Mouse (Mus musculus): ENCODE results near the gene Chmp4b. TPM values are rescaled to one million over a fixed set of nuclear protein-coding genes. Genes with fewer than 3 reads are reported as not detected.

Gene Chmp4b
- polyA plus RNA-seq, 1 experiment from 2014 or later = 29.3 TPM

DNA sequence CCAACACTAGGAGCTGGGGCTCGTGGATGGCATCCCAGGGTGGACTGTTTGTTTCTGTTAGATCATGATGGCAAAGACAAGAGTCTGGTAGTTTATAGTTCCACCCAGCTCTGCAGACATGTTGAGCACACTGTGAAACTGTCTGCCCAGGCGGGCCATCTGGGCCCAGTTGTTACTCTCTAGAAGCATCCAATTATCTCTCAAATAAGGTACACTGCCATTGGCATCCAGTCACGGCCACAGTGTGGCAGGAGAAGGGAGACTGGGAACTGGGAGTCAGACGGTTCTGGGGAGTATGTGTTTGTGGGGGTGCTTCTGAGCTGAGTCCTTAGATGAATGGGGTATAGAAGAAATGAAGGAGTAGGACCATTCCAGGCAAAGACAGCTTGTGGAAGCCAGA, 18.6 kb downstream of the Chmp4b start:
- no peaks in the 10 kb centered on the region for H3K9me3 ChIP-seq
- H3K27me3 ChIP-seq = no peaks in the 10 kb centered on the region
- H3K4me2 ChIP-seq (replicated peaks) = no peak overlapping the region
- peaks cover 18% of the 10 kb centered on the region; the same call in 1 of the 2 replicates for H3K36me3 ChIP-seq
- H3K9ac ChIP-seq = no peak overlapping the region
- ATAC-seq (ENCODE audit: insufficient number of reproducible peaks, insufficient read depth, low FRiP score, low TSS enrichment) = no peak
- H3K27ac ChIP-seq = no peak overlapping the region
- WGBS = 75% methylated on average over 4 of the region's 4 CpGs
- H3K4me1 ChIP-seq = peaks cover 20% of the 10 kb centered on the region
- H3K4me3 ChIP-seq = no peak overlapping the region

DNA sequence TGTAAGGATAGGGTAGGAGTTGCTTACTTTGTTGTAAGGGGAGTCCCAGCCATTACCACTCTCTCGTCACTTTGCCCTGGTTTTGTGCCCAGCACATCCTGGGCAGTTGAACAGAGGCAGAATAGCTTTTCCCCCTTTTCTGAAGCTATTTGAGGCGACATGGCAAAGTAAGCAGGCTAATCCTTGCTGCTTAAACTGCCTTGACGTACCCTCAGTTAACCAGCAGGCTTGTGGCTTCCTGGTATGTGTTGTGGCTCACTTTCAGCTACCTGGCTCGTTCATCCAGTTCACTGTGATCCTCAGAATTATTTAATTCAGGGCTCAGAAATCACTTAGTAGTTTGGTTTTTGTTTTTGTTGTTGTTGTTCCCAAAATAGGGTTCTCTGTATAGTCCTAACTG, 19.2 kb downstream of the Chmp4b start:
- Histone ChIP-seq H3K36me3 (peaks cover 14% of the 10 kb centered on the region; the same call in 1 of the 2 replicates), H3K4me2 (replicated peaks) (no peak overlapping the region), H3K27ac (no peak overlapping the region), H3K9ac (no peak overlapping the region), H3K27me3 (no peaks in the 10 kb centered on the region), H3K9me3 (no peaks in the 10 kb centered on the region), H3K4me3 (no peak overlapping the region), H3K4me1 (peaks cover 20% of the 10 kb centered on the region)
- 78% methylated on average over 4 of the region's 4 CpGs for WGBS
- ATAC-seq (ENCODE audit: insufficient number of reproducible peaks, insufficient read depth, low FRiP score, low TSS enrichment) = no peak

DNA sequence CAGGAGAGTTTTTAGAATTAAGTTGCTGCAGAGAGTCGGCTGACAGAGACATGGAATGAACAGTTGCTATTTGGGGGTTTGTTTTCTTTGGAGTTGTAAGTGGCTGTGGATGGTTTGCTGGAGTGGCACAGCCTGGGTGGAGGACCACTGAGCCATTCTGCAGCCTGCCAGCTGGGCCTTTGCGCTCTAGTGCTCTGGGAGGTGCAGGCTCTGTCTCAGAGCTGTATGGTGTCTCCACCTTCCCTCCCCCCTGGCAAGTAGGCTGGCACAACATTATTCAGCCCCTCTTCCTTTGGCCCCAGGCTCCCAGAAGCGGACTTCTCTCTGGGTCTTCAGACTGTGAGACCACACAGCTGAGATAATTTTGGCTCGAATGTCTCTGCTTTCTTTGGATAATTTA, 22.5 kb downstream of the Chmp4b start:
- ATAC-seq (ENCODE audit: insufficient number of reproducible peaks, insufficient read depth, low FRiP score, low TSS enrichment) = no peak
- WGBS = 42% methylated on average over 4 of the region's 4 CpGs
- peak overlapping the region; percentile 66; the same call in 1 of the 2 replicates for H3K27ac ChIP-seq

DNA sequence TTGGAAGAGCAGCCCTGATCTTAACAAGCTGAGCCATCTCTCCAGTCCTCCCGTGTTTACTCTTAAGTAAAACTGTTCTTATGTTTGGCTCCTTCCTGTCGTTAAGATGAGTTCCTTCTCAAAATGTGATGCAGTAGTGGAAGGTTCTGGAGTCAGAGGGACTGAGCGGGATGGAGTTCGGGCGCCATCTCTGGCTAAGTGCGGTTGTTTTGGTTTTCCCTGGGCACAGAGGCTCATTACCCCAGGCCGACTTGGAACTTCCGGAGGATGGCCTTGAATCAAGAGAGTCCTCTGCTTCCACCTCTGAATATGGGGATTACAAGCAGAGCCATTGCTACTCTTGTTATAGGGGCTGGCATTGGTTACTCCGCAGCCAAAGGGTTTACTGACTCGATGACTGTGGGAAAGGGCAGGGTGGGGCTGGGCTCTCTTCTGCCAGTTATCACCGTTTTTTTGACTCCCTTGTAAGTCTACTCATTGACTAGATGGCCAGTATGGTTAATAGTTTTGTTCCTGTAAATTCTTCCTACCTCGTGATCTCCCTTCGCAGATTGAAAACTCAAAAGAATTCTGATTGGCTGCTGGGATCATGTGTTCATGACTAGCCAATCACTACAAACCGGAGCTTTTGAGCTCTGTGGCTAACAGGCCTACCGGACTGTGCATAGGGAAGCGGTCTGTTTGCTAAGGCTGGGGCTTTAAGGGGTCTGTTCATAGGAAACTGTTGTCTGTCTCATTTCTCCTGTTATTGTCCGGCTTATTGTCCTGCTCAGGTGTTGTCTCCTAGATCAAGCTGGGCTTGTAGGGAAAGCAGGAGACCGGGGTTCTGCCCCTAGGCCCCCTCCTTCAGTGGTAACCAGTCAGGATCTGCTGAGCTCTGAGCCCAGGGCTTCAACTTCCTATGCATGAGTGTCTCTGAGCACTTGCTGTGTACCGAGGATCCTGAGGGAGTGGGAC, 25.4 kb downstream of the Chmp4b start:
- Histone ChIP-seq H3K4me3 (no peak overlapping the region), H3K27ac (peak overlapping the region; percentile 86), H3K9me3 (no peaks in the 10 kb centered on the region), H3K9ac (no peak overlapping the region), H3K4me1 (peaks cover 31% of the 10 kb centered on the region), H3K27me3 (no peaks in the 10 kb centered on the region), H3K36me3 (0 out of 2 replicates have a peak, but pooled peaks cover 8% of the 10 kb centered on the region), H3K4me2 (replicated peaks) (peak overlapping the region; percentile 21)
- WGBS = 68% methylated on average over 19 of the region's 19 CpGs
- no peak for ATAC-seq (ENCODE audit: insufficient number of reproducible peaks, insufficient read depth, low FRiP score, low TSS enrichment)

More for the DNA sequence above, 22.5 kb downstream of the Chmp4b start:
- Histone ChIP-seq H3K4me3 (no peak overlapping the region), H3K36me3 (0 out of 2 replicates have a peak, but pooled peaks cover 13% of the 10 kb centered on the region), H3K9ac (no peak overlapping the region), H3K4me2 (replicated peaks) (no peak overlapping the region), H3K4me1 (peaks cover 30% of the 10 kb centered on the region), H3K9me3 (no peaks in the 10 kb centered on the region), H3K27me3 (no peaks in the 10 kb centered on the region)

DNA sequence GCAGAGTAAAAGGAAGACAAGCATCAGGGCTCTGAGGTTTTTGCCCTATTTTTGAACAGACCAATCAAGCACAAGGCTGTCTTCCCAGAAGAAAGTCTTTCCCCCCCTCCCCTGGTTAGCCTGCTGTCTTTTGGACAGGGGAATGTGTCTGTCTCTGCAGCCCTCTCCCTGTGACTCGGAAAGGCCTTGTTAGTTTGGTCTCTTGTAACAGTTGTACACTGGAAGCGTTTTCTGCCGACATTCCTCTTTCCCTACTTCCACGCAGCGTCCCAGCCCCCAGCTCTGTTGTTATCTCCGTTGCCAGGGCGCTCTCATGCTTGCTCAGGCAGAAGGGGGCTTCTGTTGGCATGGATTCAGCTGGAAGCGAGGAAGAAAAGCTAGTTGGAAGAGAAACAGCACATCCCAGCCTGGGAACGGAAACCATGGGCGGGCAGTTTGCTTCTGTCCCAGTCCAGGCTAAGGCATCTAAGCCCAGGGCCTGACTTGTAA, 26.2 kb downstream of the Chmp4b start:
- Histone ChIP-seq H3K4me2 (replicated peaks) (peak overlapping the region; percentile 21), H3K9ac (no peak overlapping the region), H3K4me1 (peaks cover 33% of the 10 kb centered on the region), H3K36me3 (0 out of 2 replicates have a peak, but pooled peaks cover 5% of the 10 kb centered on the region), H3K9me3 (no peaks in the 10 kb centered on the region), H3K27me3 (no peaks in the 10 kb centered on the region), H3K4me3 (no peak overlapping the region), H3K27ac (peak overlapping the region; percentile 86)
- peak; percentile 44; the same call in 1 of the 2 replicates for ATAC-seq (ENCODE audit: insufficient number of reproducible peaks, insufficient read depth, low FRiP score, low TSS enrichment)
- 45% methylated on average over 10 of the region's 10 CpGs for WGBS

DNA sequence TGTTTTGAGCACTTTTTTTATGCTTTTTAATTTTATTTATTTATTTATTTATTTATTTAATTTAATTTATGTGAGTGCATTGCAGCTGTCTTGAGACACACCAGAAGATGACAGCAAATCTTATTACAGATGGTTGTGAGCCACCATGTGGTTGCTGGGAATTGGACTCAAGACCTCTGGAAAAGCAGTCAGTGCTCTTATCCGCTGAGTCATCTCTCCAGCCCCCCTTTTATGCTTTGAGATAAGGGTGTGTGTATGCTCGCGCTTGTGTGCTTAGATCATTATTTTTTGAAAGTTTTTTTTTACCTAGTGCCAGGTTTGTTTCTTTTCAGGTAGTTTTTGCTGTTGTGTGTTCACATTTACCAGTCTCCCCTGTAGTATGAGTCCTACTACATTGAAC, 27.5 kb downstream of the Chmp4b start:
- Histone ChIP-seq H3K36me3 (0 out of 2 replicates have a peak, but pooled peaks cover 4% of the 10 kb centered on the region), H3K4me3 (no peak overlapping the region), H3K9ac (no peak overlapping the region), H3K4me1 (peaks cover 32% of the 10 kb centered on the region), H3K27ac (no peak overlapping the region), H3K9me3 (no peaks in the 10 kb centered on the region), H3K4me2 (replicated peaks) (no peak overlapping the region), H3K27me3 (no peaks in the 10 kb centered on the region)
- WGBS = 94% methylated on average over 3 of the region's 3 CpGs
- no peak for ATAC-seq (ENCODE audit: insufficient number of reproducible peaks, insufficient read depth, low FRiP score, low TSS enrichment)

DNA sequence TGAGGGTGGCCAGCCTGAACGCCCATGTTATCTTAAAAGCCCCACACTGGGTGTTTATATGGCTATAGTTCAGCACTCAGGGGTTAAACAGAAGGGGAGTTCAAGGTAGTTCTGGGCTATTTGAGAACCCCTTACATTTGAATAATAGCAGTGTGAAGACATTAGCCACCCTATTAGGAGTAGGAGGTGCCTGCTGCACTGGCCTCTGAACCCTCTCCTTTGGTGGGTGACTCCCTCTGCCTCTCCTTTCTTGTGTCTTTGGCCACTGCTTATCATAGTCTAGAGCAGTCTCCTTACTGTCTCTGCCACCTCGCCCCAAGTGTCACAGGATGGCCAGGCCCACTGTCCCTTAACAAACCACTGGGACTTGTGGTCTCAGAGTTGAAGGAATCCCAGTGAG, 28.8 kb downstream of the Chmp4b start:
- Histone ChIP-seq H3K36me3 (0 out of 2 replicates have a peak, but pooled peaks cover 13% of the 10 kb centered on the region), H3K4me3 (no peak overlapping the region), H3K9ac (no peak overlapping the region), H3K4me2 (replicated peaks) (no peak overlapping the region), H3K27me3 (no peaks in the 10 kb centered on the region), H3K27ac (no peak overlapping the region), H3K9me3 (no peaks in the 10 kb centered on the region), H3K4me1 (peaks cover 23% of the 10 kb centered on the region)
- no peak for ATAC-seq (ENCODE audit: insufficient number of reproducible peaks, insufficient read depth, low FRiP score, low TSS enrichment)
- WGBS = 94% methylated on average over 2 of the region's 2 CpGs

DNA sequence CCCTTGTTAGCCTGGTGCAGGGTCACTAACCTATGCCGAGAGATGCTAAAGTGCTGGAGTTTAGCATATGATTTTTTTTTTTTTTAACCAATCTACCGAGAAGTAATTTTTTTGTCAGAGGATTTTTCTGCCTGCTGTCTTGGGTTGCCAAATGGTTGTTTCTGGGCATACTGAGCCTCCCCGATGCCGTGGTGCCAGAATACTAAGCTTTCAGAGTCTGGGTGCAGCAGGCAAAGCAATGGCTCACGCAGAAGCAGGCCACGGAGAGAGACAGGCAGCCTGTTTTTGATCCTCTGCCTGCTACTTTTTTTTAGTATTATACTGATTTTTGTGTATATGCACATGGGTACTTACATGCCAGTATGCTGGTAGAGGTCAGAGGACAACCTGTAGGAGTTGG, 29.4 kb downstream of the Chmp4b start:
- Histone ChIP-seq H3K4me2 (replicated peaks) (no peak overlapping the region), H3K4me1 (peaks cover 23% of the 10 kb centered on the region), H3K27ac (no peak overlapping the region), H3K9me3 (no peaks in the 10 kb centered on the region), H3K27me3 (no peaks in the 10 kb centered on the region), H3K36me3 (0 out of 2 replicates have a peak, but pooled peaks cover 13% of the 10 kb centered on the region), H3K9ac (no peak overlapping the region), H3K4me3 (no peak overlapping the region)
- 90% methylated on average over 6 of the region's 6 CpGs for WGBS
- no peak for ATAC-seq (ENCODE audit: insufficient number of reproducible peaks, insufficient read depth, low FRiP score, low TSS enrichment)

DNA sequence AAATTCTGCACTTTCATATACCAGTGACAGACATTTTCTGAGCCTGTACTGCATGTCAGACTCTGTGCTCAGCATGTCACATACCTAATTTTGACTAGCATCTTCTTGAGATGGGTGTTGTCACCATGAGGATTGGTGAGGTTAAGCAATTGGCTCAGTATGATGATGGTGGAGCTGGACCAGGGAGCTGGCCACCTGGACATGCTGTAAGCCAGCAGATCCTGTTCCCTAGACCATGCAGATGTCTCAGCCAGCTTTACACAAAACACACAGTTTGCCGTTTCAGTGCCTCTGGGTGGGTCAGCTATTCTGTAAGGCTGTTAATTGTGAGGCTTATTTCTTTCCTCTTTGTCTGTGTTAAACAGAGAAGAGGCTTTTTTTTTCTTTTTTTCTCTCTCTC, 31.2 kb downstream of the Chmp4b start:
- Histone ChIP-seq H3K9me3 (no peaks in the 10 kb centered on the region), H3K27ac (no peak overlapping the region), H3K9ac (no peak overlapping the region), H3K27me3 (no peaks in the 10 kb centered on the region), H3K4me2 (replicated peaks) (no peak overlapping the region), H3K4me3 (no peak overlapping the region), H3K36me3 (0 out of 2 replicates have a peak, but pooled peaks cover 13% of the 10 kb centered on the region), H3K4me1 (peaks cover 12% of the 10 kb centered on the region)
- ATAC-seq (ENCODE audit: insufficient number of reproducible peaks, insufficient read depth, low FRiP score, low TSS enrichment) = no peak
- WGBS = 43% methylated on average over 1 of the region's 1 CpGs

DNA sequence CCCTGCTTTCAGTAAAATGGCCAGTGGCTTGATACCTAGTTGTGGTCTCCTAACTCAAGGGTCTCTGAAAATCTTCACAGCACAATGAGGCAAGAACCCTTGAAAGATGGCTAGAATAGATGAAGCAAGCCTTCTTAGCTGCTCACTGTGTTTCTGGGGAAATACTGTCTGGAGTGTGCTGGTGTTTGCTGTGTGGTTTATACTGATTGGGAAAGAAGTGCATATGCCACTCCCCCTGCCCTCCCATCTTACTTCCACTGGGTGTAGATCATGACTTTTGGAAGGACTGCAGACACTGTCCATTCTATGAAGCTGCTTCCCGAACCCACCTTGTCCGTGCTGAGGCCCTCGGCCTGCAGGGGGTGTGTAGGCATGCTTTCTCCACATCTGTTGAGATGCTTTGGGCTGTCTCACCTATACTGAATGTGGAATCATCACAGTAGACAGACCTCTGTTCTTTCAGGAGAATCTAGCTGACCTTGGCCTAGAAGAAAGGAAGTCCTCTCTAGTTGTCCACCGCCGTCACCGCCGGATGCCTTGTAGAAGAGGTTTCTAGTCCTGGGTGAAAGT, 33.5 kb downstream of the Chmp4b start:
- H3K4me2 ChIP-seq (replicated peaks) = no peak overlapping the region
- H3K4me1 ChIP-seq = 0 out of 2 replicates have a peak, but pooled peaks cover 10% of the 10 kb centered on the region
- H3K9me3 ChIP-seq = no peaks in the 10 kb centered on the region
- no peak overlapping the region for H3K4me3 ChIP-seq
- H3K9ac ChIP-seq = no peak overlapping the region
- WGBS = 95% methylated on average over 7 of the region's 7 CpGs
- no peak overlapping the region for H3K27ac ChIP-seq
- ATAC-seq (ENCODE audit: insufficient number of reproducible peaks, insufficient read depth, low FRiP score, low TSS enrichment) = no peak
- no peaks in the 10 kb centered on the region for H3K27me3 ChIP-seq
- peaks cover 17% of the 10 kb centered on the region for H3K36me3 ChIP-seq

DNA sequence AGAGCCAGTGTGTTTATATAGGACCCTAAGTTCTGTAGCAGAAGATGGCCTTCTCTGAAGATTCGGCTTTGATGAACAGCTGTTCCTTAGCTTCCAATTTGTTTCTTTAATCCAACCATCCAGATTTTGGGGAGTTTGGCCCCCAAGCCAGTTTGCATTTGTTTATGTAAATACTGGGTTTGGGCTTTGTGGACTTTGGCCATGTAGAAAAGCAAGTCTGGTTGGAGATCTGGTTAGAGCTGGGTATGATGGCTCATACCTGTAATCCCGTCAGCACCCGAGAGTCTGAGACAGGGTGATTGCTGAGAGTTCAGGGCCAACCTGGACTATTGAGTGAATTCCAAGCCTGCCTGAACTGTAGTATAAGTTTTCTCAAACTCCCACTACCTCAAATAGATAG, 34.3 kb downstream of the Chmp4b start:
- no peak for ATAC-seq (ENCODE audit: insufficient number of reproducible peaks, insufficient read depth, low FRiP score, low TSS enrichment)
- Histone ChIP-seq H3K36me3 (peaks cover 24% of the 10 kb centered on the region), H3K4me3 (no peak overlapping the region), H3K4me1 (0 out of 2 replicates have a peak, but pooled peaks cover 6% of the 10 kb centered on the region), H3K27ac (no peak overlapping the region), H3K4me2 (replicated peaks) (no peak overlapping the region), H3K9ac (no peak overlapping the region), H3K9me3 (no peaks in the 10 kb centered on the region), H3K27me3 (no peaks in the 10 kb centered on the region)
- WGBS = 94% methylated on average over 3 of the region's 3 CpGs

Measured in embryonic facial prominence, embryonic 12.5 days (tissue).